Mouse (Mus musculus) testis, adult 2 months (tissue): ENCODE data around the gene Hmbs.

Source experiments
- CTCF ChIP-seq: fragments of 200-500 bp; IDR thresholded peaks from 2 replicates; pipeline ENCODE4 v1.5.1; 2012; ENCODE audit warnings: low read depth, mild to moderate bottlenecking, inconsistent platforms, low read length, moderate library complexity; ENCODE audit not compliant: control insufficient read depth, insufficient read depth, insufficient replicate concordance
- POLR2A ChIP-seq: fragments of 200-500 bp; IDR thresholded peaks from 2 replicates; pipeline ENCODE4 v1.6.1; 2012; ENCODE audit warnings: low read depth, mild to moderate bottlenecking, inconsistent platforms, low read length, moderate library complexity; ENCODE audit not compliant: control insufficient read depth

DNA sequence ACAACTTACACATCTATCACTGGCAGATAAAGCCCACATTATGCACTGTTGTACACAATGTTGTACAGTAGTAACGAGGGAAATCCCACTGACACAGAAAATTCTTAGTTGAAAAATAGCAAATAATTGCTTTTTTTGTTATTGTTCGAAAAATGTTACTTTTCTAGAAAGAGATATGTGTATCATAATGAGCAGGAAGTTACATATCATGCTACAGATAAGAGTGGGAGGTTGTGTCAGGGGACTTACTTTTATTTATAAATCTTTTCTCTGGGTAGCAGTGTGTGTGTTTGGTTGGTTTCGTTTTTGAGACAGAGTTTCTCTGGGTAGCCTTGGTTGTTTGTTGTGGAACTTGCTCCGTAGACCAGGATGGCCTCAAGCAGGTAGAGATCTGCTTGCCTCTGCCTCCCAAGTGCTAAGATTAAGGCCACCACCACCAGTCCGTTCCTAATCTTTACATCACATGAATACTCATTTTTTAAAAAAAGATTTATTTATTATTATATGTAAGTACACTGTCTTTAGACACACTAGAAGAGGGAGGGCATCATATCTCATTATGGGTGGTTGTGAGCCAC lies 34.2 kb upstream of the Hmbs start:
- no peak for TF ChIP-seq CTCF
- TF ChIP-seq POLR2A = no peak
